Mouse (Mus musculus) lung, postnatal 0 days (tissue): ENCODE results near the gene Cxcl2.

Source experiments
- CTCF ChIP-seq: IDR thresholded peaks from 2 replicates; pipeline ENCODE4 v1.5.1; 2016; ENCODE audit warnings: antibody characterized with exemption, mild to moderate bottlenecking
- EP300 ChIP-seq: IDR thresholded peaks from 2 replicates; pipeline ENCODE4 v1.6.1; 2016; ENCODE audit warnings: antibody characterized with exemption, mild to moderate bottlenecking, control low read depth

GRCm38 (mm10) chr5:90882146-90882545 lies 21.5 kb upstream of the Cxcl2 start:
- TF ChIP-seq CTCF (no peak), EP300 (no peak)
